Mouse (Mus musculus): ENCODE data around the gene Musk.

DNA sequence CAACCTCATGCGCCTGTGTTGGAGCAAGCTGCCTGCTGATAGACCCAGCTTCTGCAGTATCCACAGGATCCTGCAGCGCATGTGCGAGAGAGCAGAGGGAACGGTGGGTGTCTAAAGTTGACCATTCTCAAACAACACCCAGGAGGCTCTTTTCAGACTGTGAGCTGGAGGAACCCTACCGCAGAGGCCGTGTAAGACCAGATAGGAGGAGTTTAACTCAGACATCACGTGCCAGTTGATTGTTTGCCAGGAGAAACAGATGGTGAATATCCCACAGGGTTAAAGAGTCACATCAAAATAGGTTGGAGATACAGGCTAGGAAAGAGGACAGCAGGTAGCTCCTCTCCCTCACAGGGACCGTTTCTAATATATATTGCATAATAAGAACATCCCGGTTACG, 87.8 kb downstream of the Musk start:
- TF ChIP-seq POLR2A (IDR thresholded peaks at IDR 0.05; ENCODE audit: borderline replicate concordance, insufficient read depth, low read length): no peak
- no peak for TF ChIP-seq CTCF (IDR thresholded peaks at IDR 0.05; ENCODE audit: borderline replicate concordance, insufficient read depth, low read depth, low read length)
